Mouse (Mus musculus) embryonic facial prominence, embryonic 15.5 days (tissue): ENCODE measurements around the gene Mlip. TPM values are rescaled to one million over a fixed set of nuclear protein-coding genes. Genes with fewer than 3 reads are reported as not detected.
"Not testable (repeated sequence)": the region's sequence is repeated elsewhere in the genome, so short reads cannot be mapped to it uniquely, and the experiment has no call there.

Source experiments
- ATAC-seq: fragments of 200-750 bp; cut with Nextera tagmentation; 2 replicates; pipeline ENCODE4 v1.8.0; 2017; ENCODE audit warnings: low read depth, moderate TSS enrichment; ENCODE audit not compliant: insufficient number of reproducible peaks, low FRiP score, low TSS enrichment
- H3K27ac ChIP-seq: fragments of 300-500 bp; sonication (generic); replicated peaks from 2 replicates; pipeline ENCODE4 v1.5.1; 2015; ENCODE audit warnings: mild to moderate bottlenecking, inconsistent platforms
- H3K27me3 ChIP-seq: fragments of 300-500 bp; sonication (generic); 2 replicates; pipeline ENCODE4 v1.6.1; 2015; ENCODE audit warnings: inconsistent platforms
- H3K36me3 ChIP-seq: fragments of 300-500 bp; sonication (generic); 2 replicates; pipeline ENCODE4 v1.6.1; 2015; ENCODE audit warnings: mild to moderate bottlenecking, inconsistent platforms
- H3K4me1 ChIP-seq: fragments of 300-500 bp; sonication (generic); 2 replicates; pipeline ENCODE4 v1.6.1; 2015; ENCODE audit warnings: inconsistent platforms
- H3K4me2 ChIP-seq: fragments of 300-500 bp; sonication (generic); replicated peaks from 2 replicates; pipeline ENCODE4 v1.6.1; 2015; ENCODE audit warnings: mild to moderate bottlenecking, inconsistent platforms
- H3K4me3 ChIP-seq: fragments of 300-500 bp; sonication (generic); replicated peaks from 2 replicates; pipeline ENCODE4 v1.5.1; 2015; ENCODE audit warnings: mild to moderate bottlenecking, inconsistent platforms
- H3K9ac ChIP-seq: fragments of 300-500 bp; sonication (generic); 2 replicates; pipeline ENCODE4 v1.6.1; 2015; ENCODE audit warnings: inconsistent platforms
- H3K9me3 ChIP-seq: fragments of 300-500 bp; sonication (generic); replicated peaks from 2 replicates; pipeline ENCODE4 v1.6.1; 2016; ENCODE audit warnings: inconsistent platforms
- WGBS: fragments of 180-500 bp; shearing (Covaris S2); methylation state at CpG from one replicate; pipeline ENCODE4 v1.1.7; 2015; 5-methylcytosine and 5-hydroxymethylcytosine counted together
- polyA plus RNA-seq: library from polyadenylated mRNA; unstranded; fragments of >200 nt; fragmentation: Nextera tagmentation; extraction: Ambion mirVana; gene quantifications from 2 replicates; pipeline ENCODE4 v1.2.1, GENCODE M21; 2015

The Mlip gene
- polyA plus RNA-seq, 1 experiment from 2014 or later: 6.4 TPM

GRCm38 (mm10) chr9:77381565-77381964 is 28.8 kb upstream of the Mlip start:
- Histone ChIP-seq H3K36me3 (no peaks in the 10 kb centered on the region), H3K9ac (no peak overlapping the region), H3K4me3 (no peak overlapping the region), H3K4me2 (no peak overlapping the region), H3K27ac (no peak overlapping the region), H3K27me3 (no peaks in the 10 kb centered on the region), H3K9me3 (no peaks in the 10 kb centered on the region), H3K4me1 (no peaks in the 10 kb centered on the region; the same call in 1 of the 2 replicates)
- no peak for ATAC-seq
- WGBS: 10% methylated on average over 5 of the region's 5 CpGs

GRCm38 (mm10) chr9:77379625-77380024 is 26.9 kb upstream of the Mlip start:
- Histone ChIP-seq H3K4me2 (no peak overlapping the region), H3K27me3 (no peaks in the 10 kb centered on the region), H3K36me3 (no peaks in the 10 kb centered on the region), H3K9me3 (no peaks in the 10 kb centered on the region), H3K4me1 (no peaks in the 10 kb centered on the region; the same call in 1 of the 2 replicates), H3K27ac (no peak overlapping the region), H3K4me3 (no peak overlapping the region), H3K9ac (no peak overlapping the region)
- whole genome bisulfite sequencing: 34% methylated on average over 5 of the region's 5 CpGs
- no peak for ATAC-seq

GRCm38 (mm10) chr9:77377696-77378095 is 24.9 kb upstream of the Mlip start:
- H3K4me3 ChIP-seq: no peak overlapping the region
- no peak for ATAC-seq
- H3K4me2 ChIP-seq: no peak overlapping the region
- no peaks in the 10 kb centered on the region for H3K36me3 ChIP-seq
- no peak overlapping the region for H3K9ac ChIP-seq
- H3K27ac ChIP-seq: no peak overlapping the region
- no peaks in the 10 kb centered on the region; the same call in 1 of the 2 replicates for H3K4me1 ChIP-seq
- H3K27me3 ChIP-seq: no peaks in the 10 kb centered on the region
- 66% methylated on average over 10 of the region's 10 CpGs for WGBS
- H3K9me3 ChIP-seq: no peaks in the 10 kb centered on the region

- no peak overlapping the region for H3K4me3 ChIP-seq
- H3K27me3 ChIP-seq: no peaks in the 10 kb centered on the region
- H3K27ac ChIP-seq: no peak overlapping the region
- H3K36me3 ChIP-seq: no peaks in the 10 kb centered on the region
- no peak overlapping the region for H3K9ac ChIP-seq
- 59% methylated on average over 10 of the region's 10 CpGs for WGBS
- ATAC-seq: no peak
- no peaks in the 10 kb centered on the region; the same call in 1 of the 2 replicates for H3K4me1 ChIP-seq
- H3K9me3 ChIP-seq: no peaks in the 10 kb centered on the region
- H3K4me2 ChIP-seq: no peak overlapping the region
Observed at GRCm38 (mm10) chr9:77377082-77377481, 24.3 kb upstream of the Mlip start.

- no peaks in the 10 kb centered on the region for H3K36me3 ChIP-seq
- no peaks in the 10 kb centered on the region; the same call in 1 of the 2 replicates for H3K4me1 ChIP-seq
- no peak overlapping the region for H3K9ac ChIP-seq
- H3K4me3 ChIP-seq: no peak overlapping the region
- H3K27ac ChIP-seq: no peak overlapping the region
- H3K9me3 ChIP-seq: no peaks in the 10 kb centered on the region
- ATAC-seq: no peak
- H3K27me3 ChIP-seq: no peaks in the 10 kb centered on the region
- H3K4me2 ChIP-seq: no peak overlapping the region
- 89% methylated on average over 7 of the region's 7 CpGs for WGBS
Observed at GRCm38 (mm10) chr9:77376561-77376960, 23.8 kb upstream of the Mlip start.

- no peak overlapping the region for H3K9ac ChIP-seq
- H3K36me3 ChIP-seq: no peaks in the 10 kb centered on the region
- no peak overlapping the region for H3K27ac ChIP-seq
- no peaks in the 10 kb centered on the region for H3K4me1 ChIP-seq
- H3K9me3 ChIP-seq: no peaks in the 10 kb centered on the region
- H3K27me3 ChIP-seq: no peaks in the 10 kb centered on the region
- 55% methylated on average over 3 of the region's 3 CpGs for WGBS
- no peak overlapping the region for H3K4me3 ChIP-seq
- ATAC-seq: no peak
- no peak overlapping the region for H3K4me2 ChIP-seq
Observed at GRCm38 (mm10) chr9:77370706-77371105, 17.9 kb upstream of the Mlip start.

- Histone ChIP-seq H3K4me3 (no peak overlapping the region), H3K4me1 (no peaks in the 10 kb centered on the region), H3K27me3 (no peaks in the 10 kb centered on the region), H3K9me3 (no peaks in the 10 kb centered on the region), H3K4me2 (no peak overlapping the region), H3K9ac (no peak overlapping the region), H3K36me3 (no peaks in the 10 kb centered on the region), H3K27ac (no peak overlapping the region)
- no peak for ATAC-seq
- WGBS: 63% methylated on average over 9 of the region's 9 CpGs
Observed at GRCm38 (mm10) chr9:77369262-77369661, 16.5 kb upstream of the Mlip start.

- not testable (repeated sequence) for H3K27ac ChIP-seq, H3K9me3 ChIP-seq, H3K27me3 ChIP-seq, H3K4me3 ChIP-seq, H3K4me1 ChIP-seq, H3K9ac ChIP-seq, H3K36me3 ChIP-seq, ATAC-seq, H3K4me2 ChIP-seq
- WGBS: 69% methylated on average over 9 of the region's 9 CpGs
Observed at GRCm38 (mm10) chr9:77364681-77365080, 11.9 kb upstream of the Mlip start.

GRCm38 (mm10) chr9:77362906-77363305 is 10.1 kb upstream of the Mlip start:
- no peak overlapping the region for H3K9ac ChIP-seq
- H3K9me3 ChIP-seq: no peaks in the 10 kb centered on the region
- no peak overlapping the region for H3K4me3 ChIP-seq
- no peaks in the 10 kb centered on the region for H3K4me1 ChIP-seq
- no peak overlapping the region for H3K4me2 ChIP-seq
- no peak overlapping the region for H3K27ac ChIP-seq
- H3K27me3 ChIP-seq: no peaks in the 10 kb centered on the region
- ATAC-seq: no peak
- H3K36me3 ChIP-seq: no peaks in the 10 kb centered on the region

GRCm38 (mm10) chr9:77360654-77361053 is 7.9 kb upstream of the Mlip start:
- H3K4me2 ChIP-seq: no peak overlapping the region
- H3K4me1 ChIP-seq: no peaks in the 10 kb centered on the region
- 75% methylated on average over 8 of the region's 8 CpGs for WGBS
- no peaks in the 10 kb centered on the region for H3K27me3 ChIP-seq
- H3K9me3 ChIP-seq: no peaks in the 10 kb centered on the region
- no peak overlapping the region for H3K27ac ChIP-seq
- no peak for ATAC-seq
- H3K9ac ChIP-seq: no peak overlapping the region
- H3K36me3 ChIP-seq: no peaks in the 10 kb centered on the region
- no peak overlapping the region for H3K4me3 ChIP-seq

GRCm38 (mm10) chr9:77359278-77359973 is 6.7 kb upstream of the Mlip start:
- H3K27ac ChIP-seq: no peak overlapping the region
- H3K27me3 ChIP-seq: no peaks in the 10 kb centered on the region
- H3K9ac ChIP-seq: no peak overlapping the region
- H3K4me3 ChIP-seq: no peak overlapping the region
- WGBS: 83% methylated on average over 10 of the region's 10 CpGs
- no peaks in the 10 kb centered on the region for H3K36me3 ChIP-seq
- H3K9me3 ChIP-seq: no peaks in the 10 kb centered on the region
- no peak for ATAC-seq
- no peaks in the 10 kb centered on the region for H3K4me1 ChIP-seq
- H3K4me2 ChIP-seq: no peak overlapping the region

- no peaks in the 10 kb centered on the region for H3K4me1 ChIP-seq
- H3K4me3 ChIP-seq: no peak overlapping the region
- no peaks in the 10 kb centered on the region for H3K36me3 ChIP-seq
- H3K9ac ChIP-seq: no peak overlapping the region
- no peaks in the 10 kb centered on the region for H3K9me3 ChIP-seq
- 84% methylated on average over 4 of the region's 4 CpGs for WGBS
- no peak overlapping the region for H3K4me2 ChIP-seq
- no peak overlapping the region for H3K27ac ChIP-seq
- H3K27me3 ChIP-seq: no peaks in the 10 kb centered on the region
- ATAC-seq: no peak
Observed at GRCm38 (mm10) chr9:77353942-77354341, 1.2 kb upstream of the Mlip start.
